Mouse (Mus musculus): ENCODE measurements around the gene Card10.

DNA sequence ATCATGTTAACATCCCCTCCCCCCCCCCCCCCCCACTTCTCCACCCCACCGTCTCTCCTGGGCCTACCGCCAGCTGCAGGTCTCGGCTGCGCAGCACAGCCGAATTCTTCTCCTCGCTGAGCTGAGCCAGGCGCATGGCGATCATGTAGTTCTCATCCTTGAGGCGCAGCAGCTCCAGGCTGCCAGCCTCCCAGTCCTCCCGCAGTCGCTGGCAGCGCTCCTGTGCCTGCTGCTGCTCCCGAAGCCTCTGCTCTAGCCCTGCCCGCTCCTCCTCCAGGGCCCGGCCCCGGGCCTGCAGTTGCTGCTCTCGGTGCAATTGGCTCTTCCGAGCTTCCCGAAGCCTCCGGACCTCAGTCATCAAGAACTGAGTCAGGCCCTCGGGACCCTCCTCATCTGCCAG lies 3.8 kb downstream of the Card10 start:
- TF ChIP-seq POLR2A (IDR thresholded peaks at IDR 0.05; ENCODE audit: low read depth, low read length) (no peak), CTCF (IDR thresholded peaks at IDR 0.05; ENCODE audit: extremely low read depth, insufficient read depth, insufficient read length, insufficient replicate concordance) (no peak)

Data from spleen, adult 2 months (tissue).